Mouse (Mus musculus) hindbrain, embryonic 11.5 days (tissue): ENCODE measurements at regions not wholly inside any gene's neighbourhood (a gene's known extent, or its start where the extent isn't known, plus 50 kb on each side); places are given as distances from the start of the nearest gene placed in this dataset.
A peak's percentile ranks its signal among the peaks of the same experiment; 100 is the strongest.

Source experiments
- ATAC-seq: fragments of 200-750 bp; cut with Nextera tagmentation; 2 replicates; pipeline ENCODE4 v1.8.0; 2017; ENCODE audit warnings: mild to moderate bottlenecking, moderate TSS enrichment, moderate library complexity; ENCODE audit not compliant: low FRiP score
- DNase-seq: peaks from one replicate; pipeline ENCODE4 v3.0.0-alpha.2; 2015; ENCODE audit warnings: low spot score
- H3K27ac ChIP-seq: fragments of 300-500 bp; sonication (generic); 2 replicates; pipeline ENCODE4 v1.5.1; 2014; ENCODE audit warnings: mild to moderate bottlenecking, low read depth, low read length
- H3K27me3 ChIP-seq: fragments of 300-500 bp; sonication (generic); 2 replicates; pipeline ENCODE4 v1.6.1; 2014; ENCODE audit warnings: mild to moderate bottlenecking, low read length, moderate library complexity, mixed read lengths; ENCODE audit not compliant: control insufficient read depth, insufficient read depth
- H3K36me3 ChIP-seq: fragments of 300-500 bp; sonication (generic); 2 replicates; pipeline ENCODE4 v1.6.1; 2014; ENCODE audit warnings: mild to moderate bottlenecking, low read length, moderate library complexity, mixed read lengths; ENCODE audit not compliant: control insufficient read depth, insufficient read depth
- H3K4me1 ChIP-seq: fragments of 300-500 bp; sonication (generic); replicated peaks from 2 replicates; pipeline ENCODE4 v1.6.1; 2014; ENCODE audit warnings: low read length, mixed read lengths; ENCODE audit not compliant: control insufficient read depth, insufficient read depth
- H3K4me2 ChIP-seq: fragments of 300-500 bp; sonication (generic); replicated peaks from 2 replicates; pipeline ENCODE4 v1.6.1; 2014; ENCODE audit warnings: mild to moderate bottlenecking, low read depth, low read length
- H3K4me3 ChIP-seq: fragments of 300-500 bp; sonication (generic); 2 replicates; pipeline ENCODE4 v1.5.1; 2014; ENCODE audit warnings: low read depth, low read length
- H3K9ac ChIP-seq: fragments of 300-500 bp; sonication (generic); 2 replicates; pipeline ENCODE4 v1.6.1; 2014; ENCODE audit warnings: low read depth, low read length
- H3K9me3 ChIP-seq: fragments of 300-500 bp; sonication (generic); 2 replicates; pipeline ENCODE4 v1.6.1; 2016; ENCODE audit warnings: low read length; ENCODE audit not compliant: control insufficient read depth
- WGBS: fragments of 180-500 bp; shearing (Covaris S2); extraction: QIAGEN DNeasy Blood & Tissue Kit; methylation state at CpG from one replicate; pipeline ENCODE4 v1.1.7; 2014; 5-methylcytosine and 5-hydroxymethylcytosine counted together

DNA sequence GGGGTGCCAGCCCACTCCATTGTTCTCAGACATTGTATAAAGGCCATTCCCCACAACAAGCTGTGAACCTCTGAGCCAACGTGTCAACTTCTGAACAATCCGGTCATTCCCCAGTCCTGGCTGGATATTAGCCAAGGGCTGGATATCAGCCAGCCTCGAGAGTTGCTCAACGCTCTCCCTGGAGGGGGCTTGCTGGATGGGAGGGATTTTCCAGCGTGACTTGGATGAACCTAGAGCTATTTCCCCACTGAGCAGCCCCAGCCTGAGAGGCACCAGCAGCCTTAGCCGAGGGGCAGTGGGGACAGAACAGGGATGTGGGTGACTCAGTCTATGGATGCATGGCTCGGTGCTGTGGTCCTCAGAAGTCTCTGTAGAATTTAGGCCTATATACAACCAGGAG, 51.0 kb upstream of the Wnt11 start:
- Histone ChIP-seq H3K9ac (no peak overlapping the region), H3K27ac (no peak overlapping the region), H3K4me1 (no peaks in the 10 kb centered on the region; the same call in 1 of the 2 replicates), H3K36me3 (no peaks in the 10 kb centered on the region), H3K27me3 (no peaks in the 10 kb centered on the region), H3K9me3 (no peaks in the 10 kb centered on the region), H3K4me3 (no peak overlapping the region), H3K4me2 (no peak overlapping the region)
- ATAC-seq (peak; percentile 33; the same call in 1 of the 2 replicates), DNase-seq (peak; percentile 27)
- 29% methylated on average over 7 of the region's 7 CpGs for WGBS

DNA sequence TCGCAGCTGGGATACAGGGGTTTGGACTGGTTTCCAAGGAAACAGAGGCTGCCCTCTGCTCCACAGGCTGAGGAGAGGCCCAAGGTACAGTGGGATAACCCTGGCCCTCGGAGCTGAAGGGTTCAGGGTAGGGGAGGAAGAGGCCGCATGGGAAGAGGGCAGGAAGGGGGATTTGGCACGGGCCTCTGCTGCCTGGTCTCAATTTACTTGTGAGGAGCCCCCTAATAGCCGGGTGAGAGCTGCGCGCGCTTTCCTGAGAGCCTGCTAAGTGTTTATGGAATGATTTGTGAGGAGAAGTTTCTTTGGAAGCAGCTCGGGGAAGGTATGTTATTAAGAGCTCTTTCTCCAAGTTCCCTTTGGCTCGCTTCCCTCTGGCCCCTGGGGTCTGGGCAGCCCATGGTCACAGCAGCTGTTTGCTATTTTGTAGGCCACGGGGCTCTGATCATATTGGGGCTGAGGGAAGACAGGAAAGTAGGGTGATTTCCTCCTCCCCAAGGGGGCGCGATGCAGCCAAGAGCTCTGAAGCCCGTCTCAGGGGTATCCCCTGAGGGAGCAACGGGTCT, 50.5 kb upstream of the Wnt11 start:
- Histone ChIP-seq H3K4me2 (no peak overlapping the region), H3K9me3 (no peaks in the 10 kb centered on the region), H3K4me3 (no peak overlapping the region), H3K36me3 (no peaks in the 10 kb centered on the region), H3K4me1 (no peaks in the 10 kb centered on the region; the same call in 1 of the 2 replicates), H3K9ac (no peak overlapping the region), H3K27ac (no peak overlapping the region), H3K27me3 (no peaks in the 10 kb centered on the region)
- 57% methylated on average over 15 of the region's 15 CpGs for WGBS
- ATAC-seq = no peak
- peak; percentile 15 for DNase-seq
